Mouse (Mus musculus): Measurements from ENCODE around the gene Chst7. TPM values are rescaled to one million over a fixed set of nuclear protein-coding genes. Genes with fewer than 3 reads are reported as not detected.

Gene Chst7
- total RNA-seq (2022), result 1 to 10 TPM; 1.1 to 3.0 (median 2.0) TPM

- DNase-seq (ENCODE audit: low spot score in 2 of 2), result peak; percentile 4 to 20
These were observed at the start of gene Chst7 for GRCm38 (mm10) chrX:20059381-20059971. Gene Chst7 (plus strand): TSS chrX:20059560.

- no peak for DNase-seq (ENCODE audit: low spot score in 2 of 2)
These were observed 47.1 kb upstream of the Chst7 start for GRCm38 (mm10) chrX:20012211-20012610.

- no peak for DNase-seq (ENCODE audit: low spot score in 2 of 2)
These were observed 38.4 kb upstream of the Chst7 start for GRCm38 (mm10) chrX:20020942-20021341.

GRCm38 (mm10) chrX:20060096-20060768 lies 872 bp downstream of the Chst7 start:
- peak in 1 of 2 experiments; percentile 1 for DNase-seq (ENCODE audit: low spot score in 2 of 2)

GRCm38 (mm10) chrX:20060769-20061315 lies 1.5 kb downstream of the Chst7 start:
- no peak for DNase-seq (ENCODE audit: low spot score in 2 of 2)

- DNase-seq (ENCODE audit: low spot score in 2 of 2), result no peak
These were observed 2.6 kb downstream of the Chst7 start for GRCm38 (mm10) chrX:20061764-20062480.

- no peak for DNase-seq (ENCODE audit: low spot score in 2 of 2)
These were observed 7.3 kb downstream of the Chst7 start for GRCm38 (mm10) chrX:20066636-20067035.

GRCm38 (mm10) chrX:20070196-20070595 lies 10.8 kb downstream of the Chst7 start:
- no peak for DNase-seq (ENCODE audit: low spot score in 2 of 2)

GRCm38 (mm10) chrX:20117717-20118116 lies 58.4 kb downstream of the Chst7 start:
- no peak for DNase-seq (ENCODE audit: low spot score in 2 of 2)

GRCm38 (mm10) chrX:20125481-20125880 lies 66.1 kb downstream of the Chst7 start:
- DNase-seq (ENCODE audit: low spot score in 2 of 2), result no peak

- no peak for DNase-seq (ENCODE audit: low spot score in 2 of 2)
These were observed 69.6 kb downstream of the Chst7 start for GRCm38 (mm10) chrX:20128951-20129350.

GRCm38 (mm10) chrX:20129466-20129865 lies 70.1 kb downstream of the Chst7 start:
- no peak for DNase-seq (ENCODE audit: low spot score in 2 of 2)

Other genes starting within 250 kb of the Chst7 start
- 10 to 100 TPM; 58.9 to 66.9 (median 61.9) TPM for gene Slc9a7, start 232.2 kb downstream of the Chst7 start, total RNA-seq (2022)

Measured in left cerebral cortex, adult 8-10 months (tissue).